Mouse (Mus musculus) adrenal gland, adult 18-20 months (tissue): ENCODE data around the gene Nemp1. TPM values are rescaled to one million over a fixed set of nuclear protein-coding genes. Genes with fewer than 3 reads are reported as not detected.

Experiments used
- DNase-seq, 2 experiments: peaks; one replicate each; pipeline ENCODE4 v3.0.0; 2021 to 2022; ENCODE audit warnings: low spot score in 2 of 2
- total RNA-seq, 2 experiments: library from RNA; stranded (reverse); gene quantifications; 1 replicate in 1 of 2; 2 replicates in 1 of 2; pipeline ENCODE4 v1.2.3; 2021

Nemp1 gene
- total RNA-seq, 2 experiments from 2014 or later = 5.0 to 5.4 TPM

- no peak for DNase-seq
Measured at GRCm38 (mm10) chr10:127712736-127713135, 46.0 kb downstream of the Nemp1 start.

GRCm38 (mm10) chr10:127721671-127722418 lies 55.1 kb downstream of the Nemp1 start:
- no peak for DNase-seq

GRCm38 (mm10) chr10:127724178-127724577 lies 57.5 kb downstream of the Nemp1 start, which contains the start of gene Tac2:
Gene Tac2 (plus strand): TSS chr10:127724478.
- DNase-seq = no peak

- DNase-seq = no peak
Measured at GRCm38 (mm10) chr10:127725136-127725535, 58.4 kb downstream of the Nemp1 start.

- no peak for DNase-seq
Measured at GRCm38 (mm10) chr10:127728437-127728836, 61.7 kb downstream of the Nemp1 start.

- no peak for DNase-seq
Measured at GRCm38 (mm10) chr10:127730285-127730932, 63.7 kb downstream of the Nemp1 start.

GRCm38 (mm10) chr10:127730933-127731310 lies 64.2 kb downstream of the Nemp1 start:
- DNase-seq = no peak

- no peak for DNase-seq
Measured at GRCm38 (mm10) chr10:127731397-127731796, 64.7 kb downstream of the Nemp1 start.

- no peak for DNase-seq
Measured at GRCm38 (mm10) chr10:127734434-127734833, 67.7 kb downstream of the Nemp1 start.

- no peak for DNase-seq
Measured at GRCm38 (mm10) chr10:127736266-127736665, 69.6 kb downstream of the Nemp1 start.

GRCm38 (mm10) chr10:127736916-127737315 lies 70.2 kb downstream of the Nemp1 start:
- DNase-seq = no peak

- no peak for DNase-seq
Measured at GRCm38 (mm10) chr10:127737552-127737951, 70.9 kb downstream of the Nemp1 start.

GRCm38 (mm10) chr10:127738151-127738882 lies 71.6 kb downstream of the Nemp1 start:
- DNase-seq = no peak

- DNase-seq = peak; percentile 87 to 91
Measured at GRCm38 (mm10) chr10:127739083-127739660, 72.5 kb downstream of the Nemp1 start, which contains the start of gene Zbtb39. Gene Zbtb39 (plus strand): TSS chr10:127739538.

GRCm38 (mm10) chr10:127739661-127740161 lies 73.0 kb downstream of the Nemp1 start:
- DNase-seq = no peak

GRCm38 (mm10) chr10:127744661-127745060 lies 78.0 kb downstream of the Nemp1 start:
- DNase-seq = peak; percentile 68 to 72

GRCm38 (mm10) chr10:127745886-127746285 lies 79.2 kb downstream of the Nemp1 start:
- DNase-seq = no peak

- no peak for DNase-seq
Measured at GRCm38 (mm10) chr10:127747254-127747653, 80.6 kb downstream of the Nemp1 start.

GRCm38 (mm10) chr10:127748847-127749612 lies 82.3 kb downstream of the Nemp1 start:
- DNase-seq = peak; percentile 46 to 56

GRCm38 (mm10) chr10:127750136-127750777 lies 83.6 kb downstream of the Nemp1 start:
- DNase-seq = no peak
